Mouse (Mus musculus) kidney, postnatal 0 days (tissue): ENCODE results near the gene Tuft1. TPM values are rescaled to one million over a fixed set of nuclear protein-coding genes. Genes with fewer than 3 reads are reported as not detected.

Source experiments
- ATAC-seq: fragments of 200-750 bp; cut with Nextera tagmentation; replicated peaks from 2 replicates; pipeline ENCODE4 v1.8.0; 2017; ENCODE audit warnings: low read depth, moderate number of reproducible peaks, moderate TSS enrichment, moderate library complexity; ENCODE audit not compliant: low FRiP score
- DNase-seq: peaks from one replicate; pipeline ENCODE4 v3.0.0-alpha.2; 2016; ENCODE audit warnings: low spot score
- H3K27ac ChIP-seq: fragments of 300-500 bp; sonication (generic); 2 replicates; pipeline ENCODE4 v1.5.1; 2014; ENCODE audit warnings: mild to moderate bottlenecking
- H3K27me3 ChIP-seq: fragments of 300-500 bp; sonication (generic); 2 replicates; pipeline ENCODE4 v1.6.1; 2014; ENCODE audit warnings: low read length, mixed read lengths; ENCODE audit not compliant: insufficient read depth
- H3K36me3 ChIP-seq: fragments of 300-500 bp; sonication (generic); 2 replicates; pipeline ENCODE4 v1.6.1; 2014; ENCODE audit warnings: low read length, mixed read lengths; ENCODE audit not compliant: insufficient read depth
- H3K4me1 ChIP-seq: fragments of 300-500 bp; sonication (generic); replicated peaks from 2 replicates; pipeline ENCODE4 v1.6.1; 2014; ENCODE audit warnings: antibody characterized with exemption, low read length, mixed read lengths; ENCODE audit not compliant: insufficient read depth
- H3K4me2 ChIP-seq: fragments of 300-500 bp; sonication (generic); 2 replicates; pipeline ENCODE4 v1.6.1; 2014; ENCODE audit warnings: mild to moderate bottlenecking, low read length, moderate library complexity, mixed read lengths
- H3K4me3 ChIP-seq: fragments of 300-500 bp; sonication (generic); replicated peaks from 2 replicates; pipeline ENCODE4 v1.5.1; 2014; ENCODE audit warnings: low read depth, low read length
- H3K9ac ChIP-seq: fragments of 300-500 bp; sonication (generic); 2 replicates; pipeline ENCODE4 v1.6.1; 2014; ENCODE audit warnings: low read depth, low read length
- H3K9me3 ChIP-seq: fragments of 300-500 bp; sonication (generic); replicated peaks from 2 replicates; pipeline ENCODE4 v1.6.1; 2016; ENCODE audit warnings: low read length, inconsistent platforms, mixed read lengths
- CTCF ChIP-seq: IDR thresholded peaks from 2 replicates; pipeline ENCODE4 v1.5.1; 2016; ENCODE audit warnings: antibody characterized with exemption, low read depth, mild to moderate bottlenecking, moderate library complexity
- WGBS: fragments of 180-500 bp; shearing (Covaris S2); extraction: QIAGEN DNeasy Blood & Tissue Kit; methylation state at CpG from one replicate; pipeline ENCODE4 v1.1.7; 2014; 5-methylcytosine and 5-hydroxymethylcytosine counted together
- polyA plus RNA-seq: library from polyadenylated mRNA; unstranded; fragments of >200 nt; fragmentation: Nextera tagmentation; extraction: Ambion mirVana; gene quantifications from 2 replicates; pipeline ENCODE4 v1.2.1, GENCODE M21; 2015

The Tuft1 gene
- polyA plus RNA-seq, 1 experiment from 2014 or later: 9.1 TPM

DNA sequence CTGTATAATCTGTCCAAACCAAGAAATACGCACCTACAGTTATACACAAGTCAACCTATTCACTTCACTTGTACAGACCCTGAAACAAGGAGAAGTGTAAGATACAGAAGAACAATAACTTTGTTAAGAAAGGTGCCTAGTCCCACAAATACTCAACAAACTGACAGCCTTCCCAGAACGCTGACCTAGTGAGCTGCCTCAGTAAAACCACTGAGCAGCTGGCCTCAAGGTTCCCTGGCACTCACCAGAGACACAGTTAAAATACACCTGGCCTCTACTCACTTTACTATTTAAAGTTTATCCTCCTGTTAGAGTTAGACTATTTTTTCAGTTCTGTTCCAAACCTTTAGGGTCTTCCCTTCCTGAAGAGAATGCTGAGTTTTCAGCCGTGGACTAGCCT lies 95.5 kb downstream of the Tuft1 start:
- Histone ChIP-seq H3K9ac (no peak overlapping the region), H3K36me3 (peaks cover 7% of the 10 kb centered on the region; the same call in 1 of the 2 replicates), H3K4me3 (no peak overlapping the region), H3K27me3 (no peaks in the 10 kb centered on the region), H3K4me1 (peaks cover 2% of the 10 kb centered on the region; the same call in 1 of the 2 replicates), H3K27ac (no peak overlapping the region), H3K9me3 (no peaks in the 10 kb centered on the region), H3K4me2 (no peak overlapping the region)
- WGBS: 79% methylated on average over 3 of the region's 3 CpGs
- no peak for TF ChIP-seq CTCF
- no peak for DNase-seq
- ATAC-seq: no peak

Other genes starting within 250 kb of the Tuft1 start
- gene Tdrkh, start 245.6 kb downstream of the Tuft1 start, polyA plus RNA-seq: 11.1 and 12.8 TPM in 2 replicates
- 52.7 and 57.1 TPM in 2 replicates for gene Mrpl9, start 215.6 kb downstream of the Tuft1 start, polyA plus RNA-seq
- 0.13 and 0.24 TPM in 2 replicates for gene Oaz3, start 215.0 kb downstream of the Tuft1 start, polyA plus RNA-seq
- gene Celf3, start 180.6 kb downstream of the Tuft1 start, polyA plus RNA-seq: 0.39 and 0.50 TPM in 2 replicates
- 2.0 TPM in 2 replicates for gene Riiad1, start 178.5 kb downstream of the Tuft1 start, polyA plus RNA-seq
- gene Snx27, start 76.2 kb downstream of the Tuft1 start, polyA plus RNA-seq: 33.4 and 39.1 TPM in 2 replicates
- not detected in 2 replicates for gene Gm10972, start 15.8 kb downstream of the Tuft1 start, polyA plus RNA-seq
- gene Selenbp2, start 34.7 kb upstream of the Tuft1 start, polyA plus RNA-seq: 2.9 and 3.0 TPM in 2 replicates
- 15.7 and 16.4 TPM in 2 replicates for gene Cgn, start 127.6 kb upstream of the Tuft1 start, polyA plus RNA-seq
- gene Pogz, start 178.7 kb upstream of the Tuft1 start, polyA plus RNA-seq: 14.1 and 14.6 TPM in 2 replicates
- gene Psmb4, start 228.1 kb upstream of the Tuft1 start, polyA plus RNA-seq: 317 and 329 TPM in 2 replicates